Mouse (Mus musculus) kidney, embryonic 14.5 days (tissue): Measurements from ENCODE around the gene Tgfbrap1. TPM values are rescaled to one million over a fixed set of nuclear protein-coding genes. Genes with fewer than 3 reads are reported as not detected.

Experiments
- ATAC-seq: fragments of 200-750 bp; cut with Nextera tagmentation; 2 replicates; pipeline ENCODE4 v1.8.0; 2017; ENCODE audit warnings: moderate number of reproducible peaks, mild to moderate bottlenecking, moderate TSS enrichment, moderate library complexity; ENCODE audit not compliant: low FRiP score, low TSS enrichment
- H3K27ac ChIP-seq: fragments of 300-500 bp; sonication (generic); 2 replicates; pipeline ENCODE4 v1.5.1; 2014; ENCODE audit warnings: low read depth, mild to moderate bottlenecking, low read length, moderate library complexity, mixed read lengths
- H3K27me3 ChIP-seq: fragments of 300-500 bp; sonication (generic); 2 replicates; pipeline ENCODE4 v1.6.1; 2014; ENCODE audit warnings: mild to moderate bottlenecking, low read length; ENCODE audit not compliant: control insufficient read depth, insufficient read depth
- H3K36me3 ChIP-seq: fragments of 300-500 bp; sonication (generic); 2 replicates; pipeline ENCODE4 v1.6.1; 2014; ENCODE audit warnings: low read length, mixed read lengths; ENCODE audit not compliant: control insufficient read depth, insufficient read depth
- H3K4me1 ChIP-seq: fragments of 300-500 bp; sonication (generic); 2 replicates; pipeline ENCODE4 v1.6.1; 2014; ENCODE audit warnings: low read length, mixed read lengths; ENCODE audit not compliant: control insufficient read depth, insufficient read depth
- H3K4me2 ChIP-seq: fragments of 300-500 bp; sonication (generic); replicated peaks from 2 replicates; pipeline ENCODE4 v1.6.1; 2014; ENCODE audit warnings: low read depth, mild to moderate bottlenecking, low read length
- H3K4me3 ChIP-seq: fragments of 300-500 bp; sonication (generic); 2 replicates; pipeline ENCODE4 v1.5.1; 2014; ENCODE audit warnings: mild to moderate bottlenecking, low read length
- H3K9ac ChIP-seq: fragments of 300-500 bp; sonication (generic); 2 replicates; pipeline ENCODE4 v1.6.1; 2014; ENCODE audit warnings: low read depth, mild to moderate bottlenecking, low read length, moderate library complexity
- H3K9me3 ChIP-seq: fragments of 300-500 bp; sonication (generic); 2 replicates; pipeline ENCODE4 v1.6.1; 2016; ENCODE audit warnings: low read length; ENCODE audit not compliant: control insufficient read depth
- WGBS: fragments of 180-500 bp; shearing (Covaris S2); extraction: QIAGEN DNeasy Blood & Tissue Kit; methylation state at CpG from one replicate; pipeline ENCODE4 v1.1.7; 2014; 5-methylcytosine and 5-hydroxymethylcytosine counted together
- polyA plus RNA-seq: library from polyadenylated mRNA; unstranded; fragments of >200 nt; fragmentation: Nextera tagmentation; extraction: Ambion mirVana; gene quantifications from 2 replicates; pipeline ENCODE4 v1.2.1, GENCODE M21; 2014

The Tgfbrap1 gene
- polyA plus RNA-seq, 1 experiment from 2014 or later: 13.6 TPM

DNA sequence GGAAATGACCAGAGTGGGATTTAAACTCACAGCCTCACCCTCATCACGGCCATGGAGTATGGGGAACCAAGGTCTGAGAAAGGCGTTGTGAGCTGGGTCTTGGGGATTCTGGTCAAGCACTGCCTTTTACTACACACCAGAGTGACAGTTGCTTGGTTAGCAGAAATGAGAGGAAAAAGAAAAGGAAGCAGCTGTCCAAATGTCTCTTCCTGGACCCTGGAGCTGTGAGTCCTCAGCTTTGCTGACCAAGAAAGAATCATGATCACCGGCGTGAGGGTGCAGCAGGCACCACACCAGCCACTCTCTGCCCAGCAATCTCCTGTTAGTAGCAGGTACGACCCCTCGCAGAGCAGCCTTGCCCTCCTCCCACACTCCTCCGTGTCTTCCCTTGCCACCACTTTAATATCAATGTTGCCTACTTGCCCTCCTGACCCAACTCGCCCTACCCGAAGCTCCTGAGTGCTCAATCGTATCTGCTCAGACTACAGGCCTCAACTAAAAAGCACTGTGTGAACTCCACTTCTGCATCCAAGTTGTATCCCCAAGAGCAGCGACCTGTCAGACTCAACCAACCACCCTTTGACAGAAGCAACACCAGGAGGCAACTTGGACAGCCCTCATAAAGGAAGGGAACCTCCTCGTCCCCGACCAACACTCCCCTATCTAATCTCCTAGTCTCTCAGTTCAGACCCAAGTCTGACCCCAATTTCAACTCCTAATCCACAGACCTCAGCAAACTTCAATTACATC is 7.0 kb downstream of the Tgfbrap1 start:
- Histone ChIP-seq H3K36me3 (peaks cover 5% of the 10 kb centered on the region; the same call in 1 of the 2 replicates), H3K9me3 (no peaks in the 10 kb centered on the region), H3K4me1 (peaks cover 4% of the 10 kb centered on the region; the same call in 1 of the 2 replicates), H3K9ac (peak overlapping the region; percentile 87), H3K4me2 (peak overlapping the region; percentile 89), H3K27me3 (no peaks in the 10 kb centered on the region), H3K27ac (no peak overlapping the region; the same call in 1 of the 2 replicates), H3K4me3 (peak overlapping the region; percentile 76)
- ATAC-seq: peak; percentile 22
- 35% methylated on average over 13 of the region's 13 CpGs for WGBS

GRCm38 (mm10) chr1:43090418-43090817 is 8.0 kb downstream of the Tgfbrap1 start:
- WGBS: 100% methylated on average over 1 of the region's 1 CpGs
- ATAC-seq: no peak

GRCm38 (mm10) chr1:43082946-43083345 is 15.5 kb downstream of the Tgfbrap1 start:
- WGBS: 87% methylated on average over 5 of the region's 5 CpGs
- Histone ChIP-seq H3K36me3 (no peaks in the 10 kb centered on the region), H3K4me3 (no peak overlapping the region), H3K27me3 (no peaks in the 10 kb centered on the region), H3K9me3 (no peaks in the 10 kb centered on the region), H3K4me1 (no peaks in the 10 kb centered on the region), H3K4me2 (no peak overlapping the region), H3K9ac (no peak overlapping the region), H3K27ac (no peak overlapping the region)
- no peak for ATAC-seq

More at GRCm38 (mm10) chr1:43090418-43090817, 8.0 kb downstream of the Tgfbrap1 start:
- no peaks in the 10 kb centered on the region for H3K9me3 ChIP-seq
- peaks cover 4% of the 10 kb centered on the region; the same call in 1 of the 2 replicates for H3K4me1 ChIP-seq
- no peak overlapping the region for H3K9ac ChIP-seq
- no peaks in the 10 kb centered on the region for H3K27me3 ChIP-seq
- H3K4me2 ChIP-seq: no peak overlapping the region
- H3K27ac ChIP-seq: no peak overlapping the region
- no peak overlapping the region for H3K4me3 ChIP-seq
- peaks cover 5% of the 10 kb centered on the region; the same call in 1 of the 2 replicates for H3K36me3 ChIP-seq

GRCm38 (mm10) chr1:43078124-43078523 is 20.3 kb downstream of the Tgfbrap1 start:
- Histone ChIP-seq H3K4me1 (no peaks in the 10 kb centered on the region), H3K36me3 (peaks cover 5% of the 10 kb centered on the region), H3K27me3 (no peaks in the 10 kb centered on the region), H3K27ac (no peak overlapping the region), H3K4me3 (no peak overlapping the region), H3K9me3 (no peaks in the 10 kb centered on the region), H3K9ac (no peak overlapping the region), H3K4me2 (no peak overlapping the region)
- ATAC-seq: no peak
- 81% methylated on average over 2 of the region's 2 CpGs for WGBS

GRCm38 (mm10) chr1:43074791-43075190 is 23.6 kb downstream of the Tgfbrap1 start:
- H3K36me3 ChIP-seq: peaks cover 5% of the 10 kb centered on the region
- H3K4me3 ChIP-seq: no peak overlapping the region
- no peaks in the 10 kb centered on the region for H3K9me3 ChIP-seq
- no peaks in the 10 kb centered on the region for H3K27me3 ChIP-seq
- H3K4me2 ChIP-seq: no peak overlapping the region
- no peak overlapping the region for H3K27ac ChIP-seq
- no peaks in the 10 kb centered on the region for H3K4me1 ChIP-seq
- no peak for ATAC-seq
- H3K9ac ChIP-seq: no peak overlapping the region
- 88% methylated on average over 2 of the region's 2 CpGs for WGBS

- Histone ChIP-seq H3K9me3 (no peaks in the 10 kb centered on the region), H3K4me1 (no peaks in the 10 kb centered on the region), H3K27ac (no peak overlapping the region), H3K4me2 (no peak overlapping the region), H3K27me3 (no peaks in the 10 kb centered on the region), H3K9ac (no peak overlapping the region), H3K4me3 (no peak overlapping the region), H3K36me3 (peaks cover 5% of the 10 kb centered on the region)
- 58% methylated on average over 1 of the region's 1 CpGs for WGBS
- no peak for ATAC-seq
Measured at GRCm38 (mm10) chr1:43072561-43072960, 25.9 kb downstream of the Tgfbrap1 start.

DNA sequence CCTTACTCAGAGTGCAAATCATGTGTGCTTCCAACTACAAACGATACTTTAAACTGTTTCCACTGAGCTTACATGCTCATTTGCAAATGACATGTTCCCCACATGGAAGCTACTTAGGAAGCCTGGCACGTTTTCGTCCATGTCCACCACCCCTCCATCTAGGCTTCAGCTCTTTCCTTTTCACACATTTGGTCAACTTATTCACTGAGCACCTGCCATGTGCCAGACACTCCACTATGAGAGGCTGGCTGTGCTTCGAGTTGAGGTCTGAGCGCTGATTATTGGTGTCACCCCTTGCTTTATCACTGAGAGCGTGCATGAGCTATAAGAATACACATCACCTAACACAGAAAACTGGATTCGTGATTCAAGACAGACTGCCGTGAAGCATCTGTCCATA is 26.4 kb downstream of the Tgfbrap1 start:
- H3K9ac ChIP-seq: no peak overlapping the region
- H3K27me3 ChIP-seq: no peaks in the 10 kb centered on the region
- no peaks in the 10 kb centered on the region for H3K4me1 ChIP-seq
- H3K9me3 ChIP-seq: no peaks in the 10 kb centered on the region
- no peak for ATAC-seq
- 93% methylated on average over 8 of the region's 8 CpGs for WGBS
- H3K36me3 ChIP-seq: peaks cover 9% of the 10 kb centered on the region
- H3K4me3 ChIP-seq: no peak overlapping the region
- no peak overlapping the region for H3K27ac ChIP-seq
- no peak overlapping the region for H3K4me2 ChIP-seq

GRCm38 (mm10) chr1:43070726-43071125 is 27.7 kb downstream of the Tgfbrap1 start:
- no peaks in the 10 kb centered on the region for H3K4me1 ChIP-seq
- no peaks in the 10 kb centered on the region for H3K27me3 ChIP-seq
- H3K36me3 ChIP-seq: peaks cover 17% of the 10 kb centered on the region
- H3K4me2 ChIP-seq: no peak overlapping the region
- H3K27ac ChIP-seq: no peak overlapping the region
- no peak for ATAC-seq
- WGBS: 81% methylated on average over 5 of the region's 5 CpGs
- H3K9me3 ChIP-seq: no peaks in the 10 kb centered on the region
- H3K4me3 ChIP-seq: no peak overlapping the region
- no peak overlapping the region for H3K9ac ChIP-seq

GRCm38 (mm10) chr1:43067551-43067950 is 30.9 kb downstream of the Tgfbrap1 start:
- H3K36me3 ChIP-seq: peaks cover 12% of the 10 kb centered on the region
- H3K9me3 ChIP-seq: no peaks in the 10 kb centered on the region
- no peak overlapping the region for H3K27ac ChIP-seq
- 53% methylated on average over 7 of the region's 7 CpGs for whole genome bisulfite sequencing
- no peak for ATAC-seq
- no peaks in the 10 kb centered on the region for H3K4me1 ChIP-seq
- no peaks in the 10 kb centered on the region for H3K27me3 ChIP-seq
- no peak overlapping the region for H3K9ac ChIP-seq
- no peak overlapping the region for H3K4me2 ChIP-seq
- H3K4me3 ChIP-seq: no peak overlapping the region
